Mouse (Mus musculus) CH12.LX (cell line): ENCODE measurements around the gene Cbx8. TPM values are rescaled to one million over a fixed set of nuclear protein-coding genes. Genes with fewer than 3 reads are reported as not detected.

ENCODE experiments used
- DNase-seq: peaks from one replicate; pipeline ENCODE4 v3.0.0-alpha.2; 2013; ENCODE audit errors: extremely low read depth
- H3K27ac ChIP-seq: 2 replicates; pipeline ENCODE4 v1.5.1; 2012; ENCODE audit warnings: low read depth, mild to moderate bottlenecking, control low read depth, moderate library complexity; ENCODE audit not compliant: insufficient read depth
- H3K27me3 ChIP-seq: replicated peaks from 2 replicates; pipeline ENCODE3; 2012; ENCODE audit warnings: inconsistent platforms
- H3K36me3 ChIP-seq, 2 experiments: replicated peaks in 1 of 2; 2 replicates each; pipeline versions ENCODE3 to v1.6.1; 2012; ENCODE audit warnings: inconsistent platforms in 1 of 2, low read length in 1 of 2, mild to moderate bottlenecking in 1 of 2, mixed read lengths in 1 of 2, moderate library complexity in 1 of 2; ENCODE audit not compliant: control insufficient read depth in 1 of 2, insufficient read depth in 1 of 2
- H3K4me1 ChIP-seq, 2 experiments: 2 replicates each; pipeline ENCODE4 v1.6.1; 2012; ENCODE audit warnings: inconsistent platforms in 1 of 2, moderate library complexity in 1 of 2; ENCODE audit not compliant: insufficient read depth in 2 of 2, control insufficient read depth in 1 of 2
- H3K4me2 ChIP-seq: 2 replicates; pipeline ENCODE4 v1.6.1; 2012; ENCODE audit warnings: low read depth, mild to moderate bottlenecking, control low read depth; ENCODE audit not compliant: poor library complexity, insufficient read depth, severe bottlenecking
- H3K4me3 ChIP-seq, 3 experiments: fragments of 150-350 bp in 1 of 3; sonication (generic) in 1 of 3; replicated peaks in 1 of 3; 2 replicates each; pipeline versions ENCODE3 to v1.5.1; 2011 to 2012; ENCODE audit warnings: low read depth in 2 of 3, low read length in 2 of 3, mild to moderate bottlenecking in 2 of 3, moderate library complexity in 2 of 3, control low read depth in 1 of 3, improper control_type of control experiment in 1 of 3, inconsistent platforms in 1 of 3, mixed read lengths in 1 of 3; ENCODE audit not compliant: poor library complexity in 1 of 3
- H3K79me2 ChIP-seq: replicated peaks from 2 replicates; pipeline ENCODE4 v1.6.1; 2012; ENCODE audit warnings: mild to moderate bottlenecking, moderate library complexity; ENCODE audit not compliant: control insufficient read depth, poor library complexity, insufficient read depth, severe bottlenecking; ENCODE audit errors: extremely low read depth
- H3K9ac ChIP-seq: 2 replicates; pipeline ENCODE4 v1.6.1; 2012; ENCODE audit warnings: low read depth, mild to moderate bottlenecking, control low read depth, moderate library complexity; ENCODE audit not compliant: insufficient read depth
- H3K9me3 ChIP-seq: replicated peaks from 2 replicates; pipeline ENCODE3; 2012; ENCODE audit warnings: low read length, inconsistent platforms, mixed read lengths
- BHLHE40 ChIP-seq: IDR thresholded peaks from 2 replicates; pipeline ENCODE4 v1.6.1; 2011; ENCODE audit warnings: mild to moderate bottlenecking, low read depth, low read length, improper control_type of control experiment
- CHD1 ChIP-seq: IDR thresholded peaks from 2 replicates; pipeline ENCODE4 v1.6.1; 2012; ENCODE audit warnings: low read depth, low read length, improper control_type of control experiment, inconsistent platforms
- CHD2 ChIP-seq: IDR thresholded peaks from 2 replicates; pipeline ENCODE4 v1.6.1; 2011; ENCODE audit warnings: low read length, improper control_type of control experiment
- CTCF ChIP-seq, 2 experiments: IDR thresholded peaks in 1 of 2; conservative IDR thresholded peaks in 1 of 2; 2 replicates each; pipeline ENCODE4 v1.5.1; 2011 to 2012; ENCODE audit warnings: low read depth in 2 of 2, low read length in 2 of 2, improper control_type of control experiment in 1 of 2, inconsistent platforms in 1 of 2, mild to moderate bottlenecking in 1 of 2, moderate library complexity in 1 of 2
- E2F4 ChIP-seq: IDR thresholded peaks from 2 replicates; pipeline ENCODE4 v1.6.1; 2011; ENCODE audit warnings: low read depth, low read length, improper control_type of control experiment; ENCODE audit not compliant: insufficient replicate concordance
- EP300 ChIP-seq: IDR thresholded peaks from 2 replicates; pipeline ENCODE4 v1.6.1; 2011; ENCODE audit warnings: low read length, improper control_type of control experiment
- ETS1 ChIP-seq: conservative IDR thresholded peaks from 2 replicates; pipeline ENCODE4 v1.6.1; 2012; ENCODE audit warnings: low read depth, mild to moderate bottlenecking, inconsistent platforms, low read length, improper control_type of control experiment, moderate library complexity
- IRF4 ChIP-seq: IDR thresholded peaks from 2 replicates; pipeline ENCODE4 v1.6.1; 2014; ENCODE audit warnings: low read depth, mild to moderate bottlenecking, inconsistent platforms, low read length, improper control_type of control experiment
- MAFK ChIP-seq: IDR thresholded peaks from 2 replicates; pipeline ENCODE4 v1.6.1; 2011; ENCODE audit warnings: low read length, improper control_type of control experiment; ENCODE audit not compliant: insufficient replicate concordance
- MAZ ChIP-seq: IDR thresholded peaks from 2 replicates; pipeline ENCODE4 v1.6.1; 2012; ENCODE audit warnings: low read depth, mild to moderate bottlenecking, inconsistent platforms, low read length, improper control_type of control experiment, moderate library complexity
- MEF2A ChIP-seq: IDR thresholded peaks from 2 replicates; pipeline ENCODE4 v1.6.1; 2014; ENCODE audit warnings: low read depth, mild to moderate bottlenecking, inconsistent platforms, low read length, improper control_type of control experiment, borderline replicate concordance
- MYC ChIP-seq: IDR thresholded peaks from 2 replicates; pipeline ENCODE4 v1.6.1; 2011; ENCODE audit warnings: low read depth, mild to moderate bottlenecking, improper control_type of control experiment, low read length
- NRF1 ChIP-seq: IDR thresholded peaks from 2 replicates; pipeline ENCODE4 v1.6.1; 2014; ENCODE audit warnings: low read depth, mild to moderate bottlenecking, inconsistent platforms, low read length, improper control_type of control experiment, moderate library complexity
- PAX5 ChIP-seq: IDR thresholded peaks from 2 replicates; pipeline ENCODE4 v1.6.1; 2012; ENCODE audit warnings: low read length, inconsistent platforms, mixed read lengths
- POLR2A ChIP-seq: IDR thresholded peaks from 2 replicates; pipeline ENCODE4 v1.6.1; 2011; ENCODE audit warnings: low read depth, mild to moderate bottlenecking, improper control_type of control experiment, low read length
- RAD21 ChIP-seq: IDR thresholded peaks from 2 replicates; pipeline ENCODE4 v1.6.1; 2011; ENCODE audit warnings: low read depth, mild to moderate bottlenecking, low read length, improper control_type of control experiment, moderate library complexity
- SIN3A ChIP-seq: IDR thresholded peaks from 2 replicates; pipeline ENCODE4 v1.6.1; 2012; ENCODE audit warnings: low read length, improper control_type of control experiment, inconsistent platforms
- SMC3 ChIP-seq: IDR thresholded peaks from 2 replicates; pipeline ENCODE4 v1.6.1; 2011; ENCODE audit warnings: low read depth, low read length, improper control_type of control experiment
- TBP ChIP-seq: conservative IDR thresholded peaks from 2 replicates; pipeline ENCODE4 v1.6.1; 2011; ENCODE audit warnings: low read depth, low read length, improper control_type of control experiment
- USF1 ChIP-seq: IDR thresholded peaks from 2 replicates; pipeline ENCODE4 v1.6.1; 2014; ENCODE audit warnings: low read depth, mild to moderate bottlenecking, inconsistent platforms, low read length, improper control_type of control experiment
- USF2 ChIP-seq: conservative IDR thresholded peaks from 2 replicates; pipeline ENCODE4 v1.6.1; 2011; ENCODE audit warnings: low read depth, low read length, improper control_type of control experiment
- ZC3H11A ChIP-seq: IDR thresholded peaks from 2 replicates; pipeline ENCODE4 v1.6.1; 2012; ENCODE audit warnings: low read depth, mild to moderate bottlenecking, inconsistent platforms, low read length, improper control_type of control experiment
- ZKSCAN1 ChIP-seq: IDR thresholded peaks from 2 replicates; pipeline ENCODE4 v1.6.1; 2012; ENCODE audit warnings: low read depth, inconsistent platforms, low read length, improper control_type of control experiment, borderline replicate concordance
- dilution Hi-C: fragments of 300-500 bp; cut with MboI; formaldehyde crosslinking; loops from 2 replicates; pipeline ENCODE4 v1.14.3; 2020; ENCODE audit warnings: low sequenced_read_pairs; ENCODE audit not compliant: extremely low pct_unique_long_range_greater_than_20kb, extremely low pct_ligation_motif_present
- in situ Hi-C: fragments of 300-500 bp; cut with MboI; formaldehyde crosslinking; loops from 3 replicates; pipeline ENCODE4 v1.14.3; 2019; ENCODE audit warnings: low sequenced_read_pairs, low pct_ligation_motif_present, low pct_unique_long_range_greater_than_20kb, mixed read lengths
- polyA plus RNA-seq: library from polyadenylated mRNA; unstranded; fragments of >175 nt; gene quantifications from 2 replicates; pipeline ENCODE4 v1.2.1, GENCODE M21; 2012; ENCODE audit warnings: low read depth; ENCODE audit not compliant: insufficient read length
- total RNA-seq, 2 experiments: library from RNA; depleted of rRNA; stranded (reverse); fragments of 300-350 nt in 1 of 2; fragments of >200 nt in 1 of 2; gene quantifications; 2 replicates each; pipeline ENCODE4 v1.2.3; 2012 to 2014

Gene Cbx8
- total and polyA plus RNA-seq, 3 experiments, result 6.0 to 10.2 (median 6.2) TPM

- TF ChIP-seq RAD21, result no peak
- TF ChIP-seq POLR2A, result no peak
- no peak for TF ChIP-seq BHLHE40
- TF ChIP-seq TBP, result no peak
- TF ChIP-seq USF2, result no peak
- TF ChIP-seq PAX5, result no peak
- no peak for TF ChIP-seq ETS1
- no peak for TF ChIP-seq USF1
- TF ChIP-seq, all 38 proteins: peak for 0
- H3K9me3 ChIP-seq, result peaks cover 21% of the 10 kb centered on the region
Measured at GRCm38 (mm10) chr11:119072986-119073385, 32.2 kb upstream of the Cbx8 start.

GRCm38 (mm10) chr11:119072239-119072638, 31.5 kb upstream of the Cbx8 start:
- H3K4me3 ChIP-seq, result no peak overlapping the region
- H3K9me3 ChIP-seq, result peaks cover 18% of the 10 kb centered on the region
- H3K4me2 ChIP-seq, result no peak overlapping the region
- no peak for TF ChIP-seq CTCF (conservative IDR thresholded peaks at IDR 0.05 in 1 of 2, IDR thresholded peaks at IDR 0.05 in 1 of 2; ENCODE audit: low read depth in 2 of 2, low read length in 2 of 2)
- no peak overlapping the region for H3K27ac ChIP-seq
- H3K79me2 ChIP-seq, result no peaks in the 10 kb centered on the region
- dilution Hi-C loops (no loop called here), in situ Hi-C loops (no loop called here)
- peaks cover 61% of the 10 kb centered on the region for H3K27me3 ChIP-seq
- peaks cover 7 to 17% of the 10 kb centered on the region in 2 experiments for H3K4me1 ChIP-seq
- DNase-seq, result no peak
- peaks cover 0 to 1% of the 10 kb centered on the region in 2 experiments for H3K36me3 ChIP-seq
- no peak overlapping the region for H3K9ac ChIP-seq

More at GRCm38 (mm10) chr11:119072986-119073385, 32.2 kb upstream of the Cbx8 start:
- Histone ChIP-seq H3K4me3 (no peak overlapping the region), H3K4me1 (peaks cover 7 to 17% of the 10 kb centered on the region in 2 experiments), H3K36me3 (peaks cover 4 to 5% of the 10 kb centered on the region in 2 experiments), H3K79me2 (no peaks in the 10 kb centered on the region), H3K27me3 (peaks cover 55% of the 10 kb centered on the region), H3K4me2 (no peak overlapping the region), H3K9ac (no peak overlapping the region), H3K27ac (no peak overlapping the region)
- in situ Hi-C loops (no loop called here), dilution Hi-C loops (no loop called here)
- no peak for DNase-seq

- DNase-seq, result no peak
- H3K4me2 ChIP-seq, result no peak overlapping the region
- TF ChIP-seq CHD2 (no peak), EP300 (no peak), CHD1 (no peak), MAZ (no peak), MAFK (no peak), SMC3 (no peak), MYC (no peak), NRF1 (no peak), ZC3H11A (no peak), PAX5 (no peak), MEF2A (no peak), E2F4 (no peak), TBP (no peak), POLR2A (no peak), USF1 (no peak), ZKSCAN1 (no peak), IRF4 (no peak), SIN3A (no peak)
- H3K27ac ChIP-seq, result no peak overlapping the region
- peaks cover 26% of the 10 kb centered on the region for H3K9me3 ChIP-seq
- no peaks in the 10 kb centered on the region for H3K79me2 ChIP-seq
- no peak overlapping the region for H3K9ac ChIP-seq
- dilution Hi-C loops (no loop called here), in situ Hi-C loops (no loop called here)
- peaks cover 88% of the 10 kb centered on the region for H3K27me3 ChIP-seq
- no peak overlapping the region for H3K4me3 ChIP-seq
- H3K4me1 ChIP-seq, result peaks cover 0 to 10% of the 10 kb centered on the region in 2 experiments; a peak in 2 of 4 replicates
- H3K36me3 ChIP-seq, result no peaks in the 10 kb centered on the region
Measured at GRCm38 (mm10) chr11:119066841-119067240, 26.1 kb upstream of the Cbx8 start.
